ENCODE assay signal across 8 mouse cellular contexts in the genomic region with DNA sequence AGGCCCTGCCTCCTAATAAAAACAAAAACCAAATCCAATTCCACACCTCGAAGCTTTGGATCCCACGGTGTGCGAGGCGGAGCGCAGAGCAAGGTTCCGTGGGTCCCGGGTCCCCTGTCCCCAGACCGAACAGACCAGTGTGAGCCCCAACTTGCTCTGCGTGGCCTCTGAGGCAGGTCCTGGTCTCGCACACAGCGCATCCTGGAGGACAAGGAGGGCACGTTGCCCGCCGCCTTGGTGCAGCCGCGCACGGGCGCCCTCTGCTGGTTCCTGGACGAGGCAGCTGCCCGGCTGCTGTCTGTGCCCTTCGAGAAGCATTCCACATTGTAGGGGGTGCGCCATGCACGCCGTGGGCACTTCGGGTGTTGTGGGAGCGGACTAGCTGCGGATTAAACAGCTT. TPM values are rescaled to one million over a fixed set of nuclear protein-coding genes. Genes with fewer than 3 reads are reported as not detected.
DNase-seq lines count a peak whose midpoint lies in the region; ATAC-seq and TF ChIP-seq lines count a peak whose summit lies in the region.

No protein-coding gene starts in this region.

- no peak overlapping the region for H3K4me2 ChIP-seq in hindbrain, embryonic 11.5 days (replicated peaks; ENCODE audit: low read depth, low read length)

- H3K36me3 ChIP-seq in MEL (ENCODE audit: control insufficient read depth in 1 of 2, insufficient read depth in 2 of 2, low read length in 2 of 2) = peaks cover 0 to 12% of the 10 kb centered on the region in 2 experiments; a peak in 3 of 4 replicates
- no peaks in the 10 kb centered on the region for H3K36me3 ChIP-seq in hindbrain, embryonic 11.5 days (ENCODE audit: control insufficient read depth, insufficient read depth, low read length)

- 5% methylated on average over 27 of the region's 27 CpGs for WGBS in hindbrain, embryonic 11.5 days

- peak; percentile 85 for DNase-seq in MEL (ENCODE audit: low read depth, low spot score)
- DNase-seq in cerebellum, adult 8-10 months = peak; percentile 94
- peak; percentile 90 for DNase-seq in hindbrain, embryonic 11.5 days (ENCODE audit: low spot score)
- DNase-seq in layer of hippocampus, postnatal 14 days (ENCODE audit: low spot score in 2 of 2) = peak; percentile 89 to 90
- DNase-seq in lung, postnatal 14 days = peak; percentile 94
- peak; percentile 91 for DNase-seq in ovary, postnatal 36 days (ENCODE audit: low spot score)
- peak; percentile 86 to 97 for DNase-seq in thymus, postnatal 10 days (ENCODE audit: low spot score in 2 of 2)

- peaks cover 9 to 27% of the 10 kb centered on the region in 2 experiments for H3K4me1 ChIP-seq in MEL (ENCODE audit: control insufficient read depth in 1 of 2, insufficient read depth in 2 of 2, low read length in 2 of 2)
- peaks cover 13% of the 10 kb centered on the region for H3K4me1 ChIP-seq in hindbrain, embryonic 11.5 days (replicated peaks; ENCODE audit: control insufficient read depth, insufficient read depth, low read length)

- no peak overlapping the region for H3K27ac ChIP-seq in MEL (ENCODE audit: control insufficient read depth, low read depth, low read length)
- no peak overlapping the region for H3K27ac ChIP-seq in hindbrain, embryonic 11.5 days (ENCODE audit: low read depth, low read length)

- no peak for TF ChIP-seq POLR2A in MEL (IDR thresholded peaks at IDR 0.05; ENCODE audit: control insufficient read depth in 1 of 2, insufficient read depth in 1 of 2, low read depth in 1 of 2, low read length in 2 of 2, poor library complexity in 1 of 2)

- peaks cover 21% of the 10 kb centered on the region for H3K79me2 ChIP-seq in MEL (ENCODE audit: control insufficient read depth, insufficient read depth, low read length, poor library complexity)

- no peak overlapping the region for H3K9ac ChIP-seq in MEL (ENCODE audit: control insufficient read depth, low read depth, low read length, poor library complexity, severe bottlenecking)
- H3K9ac ChIP-seq in hindbrain, embryonic 11.5 days (ENCODE audit: low read depth, low read length) = no peak overlapping the region

- H3K4me3 ChIP-seq in MEL (ENCODE audit: control insufficient read depth in 1 of 2, insufficient read depth in 1 of 2, low read depth in 2 of 2, low read length in 2 of 2) = no peak overlapping the region
- H3K4me3 ChIP-seq in hindbrain, embryonic 11.5 days (ENCODE audit: low read depth, low read length) = no peak overlapping the region

- peak; percentile 30 for TF ChIP-seq RAD21 in MEL (IDR thresholded peaks at IDR 0.05; ENCODE audit: low read depth, low read length)

- TF ChIP-seq EP300 in MEL (IDR thresholded peaks at IDR 0.05; ENCODE audit: low read depth in 1 of 2, low read length in 2 of 2) = no peak

- H3K9me3 ChIP-seq in MEL (replicated peaks; ENCODE audit: insufficient read depth, low read length) = no peaks in the 10 kb centered on the region
- H3K9me3 ChIP-seq in hindbrain, embryonic 11.5 days (ENCODE audit: control insufficient read depth, low read length) = no peaks in the 10 kb centered on the region

- no peaks in the 10 kb centered on the region for H3K27me3 ChIP-seq in MEL (ENCODE audit: control insufficient read depth in 1 of 2, insufficient read depth in 2 of 2, low read length in 2 of 2)
- H3K27me3 ChIP-seq in hindbrain, embryonic 11.5 days (ENCODE audit: control insufficient read depth, insufficient read depth, low read length) = peaks cover 7% of the 10 kb centered on the region

- TF ChIP-seq CTCF in MEL (IDR thresholded peaks at IDR 0.05 in 2 of 3, conservative IDR thresholded peaks at IDR 0.05 in 1 of 3; ENCODE audit: control insufficient read depth in 1 of 3, insufficient read depth in 1 of 3, low read depth in 2 of 3, low read length in 3 of 3, poor library complexity in 1 of 3, severe bottlenecking in 1 of 3) = peak; percentile 79 to 99 (median 99)

- ATAC-seq in frontal cortex, adult (ENCODE audit: low TSS enrichment) = peak; percentile 48
- ATAC-seq in hindbrain, embryonic 11.5 days (ENCODE audit: low FRiP score) = peak; percentile 15; the same call in 1 of the 2 replicates

TF ChIP-seq in MEL, 35 proteins besides CTCF, POLR2A, EP300 and RAD21:
- TF ChIP-seq GABPA (IDR thresholded peaks at IDR 0.05; ENCODE audit: low read depth, low read length) (no peak), GATA1 (IDR thresholded peaks at IDR 0.05; ENCODE audit: low read depth, low read length) (no peak), JUND (IDR thresholded peaks at IDR 0.05; ENCODE audit: low read depth, low read length) (no peak), ZMIZ1 (IDR thresholded peaks at IDR 0.05; ENCODE audit: low read depth, low read length) (no peak), UBTF (IDR thresholded peaks at IDR 0.05; ENCODE audit: borderline replicate concordance, insufficient read depth, low read depth, low read length) (no peak), POLR2AphosphoS2 (IDR thresholded peaks at IDR 0.05; ENCODE audit: low read length) (no peak), ZC3H11A (IDR thresholded peaks at IDR 0.05; ENCODE audit: low read depth, low read length) (peak; percentile 40; the same call in 1 of the 2 replicates), KAT2A (conservative IDR thresholded peaks at IDR 0.05; ENCODE audit: low read depth, low read length) (no peak), SIN3A (IDR thresholded peaks at IDR 0.05; ENCODE audit: low read length) (0 out of 2 replicates have a peak, but pooled peaks have one; percentile 24), NRF1 (IDR thresholded peaks at IDR 0.05; ENCODE audit: insufficient read depth, low read depth, low read length, poor library complexity, severe bottlenecking) (no peak), ZNF384 (IDR thresholded peaks at IDR 0.05; ENCODE audit: low read depth, low read length) (no peak), CHD2 (IDR thresholded peaks at IDR 0.05; ENCODE audit: low read length) (no peak), SMC3 (IDR thresholded peaks at IDR 0.05; ENCODE audit: low read depth, low read length) (peak; percentile 75), MAFK (IDR thresholded peaks at IDR 0.05; ENCODE audit: borderline replicate concordance, low read depth, low read length) (no peak), HCFC1 (IDR thresholded peaks at IDR 0.05; ENCODE audit: low read depth, low read length) (peak; percentile 48; the same call in 1 of the 2 replicates), BHLHE40 (IDR thresholded peaks at IDR 0.05; ENCODE audit: borderline replicate concordance, low read depth, low read length) (no peak), MAX (IDR thresholded peaks at IDR 0.05; ENCODE audit: low read length) (no peak), MXI1 (IDR thresholded peaks at IDR 0.05; ENCODE audit: low read depth, low read length) (no peak), TBP (IDR thresholded peaks at IDR 0.05; ENCODE audit: low read depth, low read length) (no peak)

RNA-seq across cellular contexts. Expression of a gene that starts 1.6 kb away (rescaled TPM):
- total RNA-seq in MEL (2012; rRNA removed) = 3.8 and 7.6 TPM in 2 replicates
- polyA plus RNA-seq in MEL (2012; ENCODE audit: insufficient read depth in 1 of 2, insufficient read length in 2 of 2, low read depth in 1 of 2, low replicate concordance in 2 of 2, missing spikeins in 1 of 2) = 1 to 10 TPM in 1 of 2 experiments, not detected in 1; 8.3 TPM
- 3.3 and 3.6 TPM in 2 replicates for polyA plus RNA-seq in hindbrain, embryonic 11.5 days (2014; fragmentation: Nextera tagmentation; extraction: Ambion mirVana)
- total RNA-seq in layer of hippocampus, postnatal 14 days (2021) = 1 to 10 TPM; 2.6 to 2.7 TPM

RNA-seq across cellular contexts. Expression of a gene that starts 3.9 kb away (rescaled TPM):
- total RNA-seq in MEL (2012; rRNA removed) = 219 and 257 TPM in 2 replicates
- 100 to 1,000 TPM in 1 of 2 experiments, not detected in 1; 225 TPM for polyA plus RNA-seq in MEL (2012; ENCODE audit: insufficient read depth in 1 of 2, insufficient read length in 2 of 2, low read depth in 1 of 2, low replicate concordance in 2 of 2, missing spikeins in 1 of 2)
- 228 TPM in 2 replicates for polyA plus RNA-seq in hindbrain, embryonic 11.5 days (2014; fragmentation: Nextera tagmentation; extraction: Ambion mirVana)
- 10 to 100 TPM; 59.0 to 61.6 TPM for total RNA-seq in layer of hippocampus, postnatal 14 days (2021)

RNA-seq across cellular contexts. Expression of a gene that starts 14.9 kb away (rescaled TPM):
- 37.8 and 50.9 TPM in 2 replicates for total RNA-seq in MEL (2012; rRNA removed)
- polyA plus RNA-seq in MEL (2012; ENCODE audit: insufficient read depth in 1 of 2, insufficient read length in 2 of 2, low read depth in 1 of 2, low replicate concordance in 2 of 2, missing spikeins in 1 of 2) = 100 to 1,000 TPM in 1 of 2 experiments, 10 to 100 TPM in 1; 59.0 to 102 TPM
- polyA plus RNA-seq in hindbrain, embryonic 11.5 days (2014; fragmentation: Nextera tagmentation; extraction: Ambion mirVana) = 41.3 and 42.5 TPM in 2 replicates
- 10 to 100 TPM; 58.4 to 62.9 TPM for total RNA-seq in layer of hippocampus, postnatal 14 days (2021)

RNA-seq across cellular contexts. Expression of a gene that starts 27.2 kb away (rescaled TPM):
- total RNA-seq in MEL (2012; rRNA removed) = 0.42 and 0.46 TPM in 2 replicates
- polyA plus RNA-seq in MEL (2012; ENCODE audit: insufficient read depth in 1 of 2, insufficient read length in 2 of 2, low read depth in 1 of 2, low replicate concordance in 2 of 2, missing spikeins in 1 of 2) = 1 to 10 TPM in 1 of 2 experiments, not detected in 1; 1.3 TPM
- polyA plus RNA-seq in hindbrain, embryonic 11.5 days (2014; fragmentation: Nextera tagmentation; extraction: Ambion mirVana) = 13.7 and 18.2 TPM in 2 replicates
- 100 to 1,000 TPM in 1 of 2 experiments, 10 to 100 TPM in 1; 90.9 to 101 TPM for total RNA-seq in layer of hippocampus, postnatal 14 days (2021)

RNA-seq across cellular contexts. Expression of a gene that starts 29.5 kb away (rescaled TPM):
- 0.04 TPM in 1 of 2 replicates, not detected in the other for total RNA-seq in MEL (2012; rRNA removed)
- 1 to 10 TPM in 1 of 2 experiments, not detected in 1; 1.2 TPM for polyA plus RNA-seq in MEL (2012; ENCODE audit: insufficient read depth in 1 of 2, insufficient read length in 2 of 2, low read depth in 1 of 2, low replicate concordance in 2 of 2, missing spikeins in 1 of 2)
- not detected in 2 replicates for polyA plus RNA-seq in hindbrain, embryonic 11.5 days (2014; fragmentation: Nextera tagmentation; extraction: Ambion mirVana)
- total RNA-seq in layer of hippocampus, postnatal 14 days (2021) = under 1 TPM; 0.12 to 0.21 TPM
